Mouse (Mus musculus) G1E (cell line): Measurements from ENCODE around the gene Gpcpd1.

Source experiments
- CTCF ChIP-seq: IDR thresholded peaks from 2 replicates; pipeline ENCODE4 v1.5.1; 2012; ENCODE audit warnings: low read depth, low read length, inconsistent platforms, mixed read lengths
- POLR2AphosphoS5 ChIP-seq: IDR thresholded peaks from 2 replicates; pipeline ENCODE4 v1.6.1; 2012; ENCODE audit warnings: low read depth, low read length, inconsistent platforms; ENCODE audit not compliant: insufficient replicate concordance

DNA sequence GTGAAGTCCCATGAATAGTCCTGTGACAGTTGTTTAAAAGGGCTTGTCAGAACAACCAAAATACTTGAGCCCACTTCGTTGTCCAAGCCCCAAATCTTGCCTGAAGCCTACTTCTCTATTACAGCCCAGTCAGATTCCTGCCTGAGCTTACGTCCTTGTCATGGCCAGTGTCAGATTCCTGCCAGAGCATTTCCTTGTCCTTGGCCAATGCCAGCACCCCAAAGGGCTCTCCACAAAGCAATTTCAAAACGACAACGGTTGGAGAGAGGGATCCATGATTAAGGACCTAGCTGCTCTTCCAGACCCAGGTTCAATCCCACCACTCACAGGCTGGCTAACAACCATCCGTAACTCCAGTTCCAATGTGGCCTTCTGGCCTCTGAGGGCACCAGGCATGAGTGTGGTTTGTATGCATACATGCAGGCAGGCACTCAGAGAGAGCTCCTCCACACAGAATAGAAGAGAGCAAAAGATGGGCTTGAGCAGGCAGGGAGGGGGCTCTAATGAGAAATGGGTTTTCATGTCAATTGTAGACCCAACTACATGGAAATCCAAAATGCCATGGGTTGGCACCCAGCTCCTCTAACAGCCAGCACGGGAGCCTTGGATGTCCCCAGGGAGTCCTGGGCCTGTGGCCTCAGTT is 70.2 kb downstream of the Gpcpd1 start:
- TF ChIP-seq CTCF, result no peak
- no peak for TF ChIP-seq POLR2AphosphoS5
